25 mouse cellular contexts compared by ENCODE assay signal in genomic region chrX:167434883-167435282, GRCm38 (mm10). TPM values are rescaled to one million over a fixed set of nuclear protein-coding genes. Genes with fewer than 3 reads are reported as not detected.
DNase-seq lines count a peak whose midpoint lies in the region; ATAC-seq and TF ChIP-seq lines count a peak whose summit lies in the region.
"Had no signal": no experiment of that assay in that cellular context is flagged by ENCODE, and none has a peak within 500 bp of the region (broad histone marks: within the 10 kb centered on the region; RNA-seq: fewer than 3 reads in every experiment).

No protein-coding gene starts in this region.

- no peak for TF ChIP-seq CTCF in midbrain, postnatal 0 days (IDR thresholded peaks at IDR 0.05)
- no peak for TF ChIP-seq CTCF in intestine, postnatal 0 days (IDR thresholded peaks at IDR 0.05; ENCODE audit: low read depth)

- no peak overlapping the region for H3K27ac ChIP-seq in midbrain, postnatal 0 days (ENCODE audit: low read depth, low read length)
- no peak overlapping the region for H3K27ac ChIP-seq in liver, embryonic 12.5 days
- H3K27ac ChIP-seq in intestine, postnatal 0 days (ENCODE audit: low read depth, low read length) = no peak overlapping the region
- H3K27ac ChIP-seq: embryonic facial prominence, embryonic 12.5 days; embryonic facial prominence, embryonic 15.5 days; hindbrain, embryonic 10.5 days; hindbrain, embryonic 14.5 days; hindbrain, postnatal 0 days had no signal

- H3K9me3 ChIP-seq in midbrain, postnatal 0 days (ENCODE audit: low read length) = no peaks in the 10 kb centered on the region
- H3K9me3 ChIP-seq in liver, embryonic 12.5 days (replicated peaks) = no peaks in the 10 kb centered on the region
- H3K9me3 ChIP-seq in intestine, postnatal 0 days (ENCODE audit: control insufficient read depth) = no peaks in the 10 kb centered on the region
- H3K9me3 ChIP-seq: embryonic facial prominence, embryonic 12.5 days; embryonic facial prominence, embryonic 15.5 days; hindbrain, embryonic 10.5 days had no signal

- no peaks in the 10 kb centered on the region for H3K27me3 ChIP-seq in midbrain, postnatal 0 days (ENCODE audit: insufficient read depth, low read length)
- no peaks in the 10 kb centered on the region for H3K27me3 ChIP-seq in liver, embryonic 12.5 days (replicated peaks)
- no peaks in the 10 kb centered on the region for H3K27me3 ChIP-seq in intestine, postnatal 0 days (replicated peaks; ENCODE audit: control insufficient read depth, insufficient read depth, low read length)
- H3K27me3 ChIP-seq: embryonic facial prominence, embryonic 12.5 days; embryonic facial prominence, embryonic 15.5 days had no signal

- peak; percentile 1 for DNase-seq in lung, postnatal 36 days
- no peak for DNase-seq in lung, postnatal 4 days
- DNase-seq in midbrain, postnatal 0 days (ENCODE audit: low spot score) = no peak
- no peak for DNase-seq in testis, postnatal 10 days (ENCODE audit: low spot score)
- DNase-seq: adrenal gland, adult 8-10 months; adrenal gland, postnatal 25 days; cerebellum, adult 18-20 months; cerebellum, adult 9-10 months; cerebellum, postnatal 14 days; forebrain, postnatal 0 days; gastrocnemius, postnatal 25 days had no signal

- peak; percentile 100 for ATAC-seq in granulocyte monocyte progenitor cell, adult 5-6 weeks (replicated peaks; ENCODE audit: poor library complexity, severe bottlenecking)
- peak; percentile 100 for ATAC-seq in megakaryocyte progenitor cell, adult 5-6 weeks (replicated peaks; ENCODE audit: poor library complexity)
- no peak for ATAC-seq in midbrain, postnatal 0 days (ENCODE audit: low FRiP score)
- ATAC-seq in liver, embryonic 12.5 days = no peak
- no peak for ATAC-seq in intestine, postnatal 0 days
- ATAC-seq: activated CD4-positive, CD25-positive, alpha-beta regulatory T cell, adult 4 months; CD4-positive, CD25-positive, alpha-beta regulatory T cell, adult 4 months; forebrain, embryonic 14.5 days; forebrain, postnatal 0 days; hindbrain, postnatal 0 days; inflammation-experienced regulatory T-cells, adult 6 months had no signal

- H3K4me3 ChIP-seq in midbrain, postnatal 0 days (ENCODE audit: low read depth, low read length) = no peak overlapping the region
- no peak overlapping the region for H3K4me3 ChIP-seq in liver, embryonic 12.5 days
- no peak overlapping the region for H3K4me3 ChIP-seq in intestine, postnatal 0 days (ENCODE audit: low read depth, low read length)
- H3K4me3 ChIP-seq: embryonic facial prominence, embryonic 12.5 days; embryonic facial prominence, embryonic 15.5 days; hindbrain, embryonic 10.5 days had no signal

- no peak overlapping the region for H3K9ac ChIP-seq in midbrain, postnatal 0 days (replicated peaks; ENCODE audit: low read length, poor library complexity, severe bottlenecking)
- no peak overlapping the region for H3K9ac ChIP-seq in liver, embryonic 12.5 days
- no peak overlapping the region for H3K9ac ChIP-seq in intestine, postnatal 0 days (ENCODE audit: low read depth, low read length)
- H3K9ac ChIP-seq: embryonic facial prominence, embryonic 12.5 days; embryonic facial prominence, embryonic 15.5 days; forebrain, postnatal 0 days; hindbrain, embryonic 14.5 days had no signal

- H3K4me1 ChIP-seq in midbrain, postnatal 0 days (ENCODE audit: insufficient read depth, low read length) = no peaks in the 10 kb centered on the region
- H3K4me1 ChIP-seq in liver, embryonic 12.5 days = no peaks in the 10 kb centered on the region
- H3K4me1 ChIP-seq in intestine, postnatal 0 days (replicated peaks; ENCODE audit: control insufficient read depth, insufficient read depth, low read length) = no peaks in the 10 kb centered on the region
- H3K4me1 ChIP-seq: embryonic facial prominence, embryonic 12.5 days; embryonic facial prominence, embryonic 15.5 days; hindbrain, embryonic 10.5 days had no signal

- no peak overlapping the region for H3K4me2 ChIP-seq in midbrain, postnatal 0 days (ENCODE audit: low read depth, low read length, poor library complexity, severe bottlenecking)
- H3K4me2 ChIP-seq in liver, embryonic 12.5 days = no peak overlapping the region
- H3K4me2 ChIP-seq in intestine, postnatal 0 days (replicated peaks; ENCODE audit: low read depth) = no peak overlapping the region
- H3K4me2 ChIP-seq: embryonic facial prominence, embryonic 12.5 days; embryonic facial prominence, embryonic 15.5 days; heart, embryonic 11.5 days; hindbrain, embryonic 14.5 days had no signal

- H3K36me3 ChIP-seq in midbrain, postnatal 0 days (ENCODE audit: insufficient read depth, low read length) = no peaks in the 10 kb centered on the region
- H3K36me3 ChIP-seq in liver, embryonic 12.5 days = no peaks in the 10 kb centered on the region
- H3K36me3 ChIP-seq in intestine, postnatal 0 days (ENCODE audit: control insufficient read depth, insufficient read depth) = no peaks in the 10 kb centered on the region
- H3K36me3 ChIP-seq: embryonic facial prominence, embryonic 12.5 days; embryonic facial prominence, embryonic 15.5 days; hindbrain, embryonic 10.5 days had no signal

RNA-seq across cellular contexts. Expression of gene Prps2, which starts 52.3 kb away (rescaled TPM):
- 41.3 and 47.2 TPM in 2 replicates for total RNA-seq in granulocyte monocyte progenitor cell, adult 5-6 weeks (2014; fragmentation: Nextera tagmentation)
- 47.4 and 49.3 TPM in 2 replicates for total RNA-seq in granulocyte monocyte progenitor cell, adult 5-6 weeks (2017)
- total RNA-seq in megakaryocyte progenitor cell, adult 5-6 weeks (2015) = 72.7 and 76.0 TPM in 2 replicates
- 52.3 and 53.5 TPM in 2 replicates for total RNA-seq in megakaryocyte progenitor cell, adult 5-6 weeks (2017)
- 9.7 and 10.1 TPM in 2 replicates for total RNA-seq in midbrain, postnatal 0 days (2014; rRNA removed)
- polyA plus RNA-seq in midbrain, postnatal 0 days (2015; fragmentation: Nextera tagmentation; extraction: Ambion mirVana) = 6.4 and 7.2 TPM in 2 replicates
- polyA plus RNA-seq in liver, embryonic 12.5 days (2016; fragmentation: Nextera tagmentation; extraction: Ambion mirVana) = 15.3 and 15.8 TPM in 2 replicates
- 10.1 and 10.2 TPM in 2 replicates for polyA plus RNA-seq in intestine, postnatal 0 days (2015; fragmentation: Nextera tagmentation; extraction: Ambion mirVana)

Comparison
In these comparisons a context has a peak if more than half of its experiments do, and no peak if none do; other contexts are left out.
1. ATAC-seq: peak in granulocyte monocyte progenitor cell, adult 5-6 weeks (single experiment) and megakaryocyte progenitor cell, adult 5-6 weeks (single experiment); none in midbrain, postnatal 0 days (single experiment), liver, embryonic 12.5 days (single experiment) and intestine, postnatal 0 days (single experiment).